Mouse (Mus musculus) cerebellum, adult (tissue): Measurements from ENCODE around the gene Tpmt.

Experiments used
- ATAC-seq: cut with Nextera tagmentation; 2 replicates; pipeline ENCODE4 v1.9.2; 2017; ENCODE audit warnings: mild to moderate bottlenecking, moderate library complexity, mixed read lengths; ENCODE audit not compliant: insufficient number of reproducible peaks, low FRiP score, low TSS enrichment

Tpmt gene

DNA sequence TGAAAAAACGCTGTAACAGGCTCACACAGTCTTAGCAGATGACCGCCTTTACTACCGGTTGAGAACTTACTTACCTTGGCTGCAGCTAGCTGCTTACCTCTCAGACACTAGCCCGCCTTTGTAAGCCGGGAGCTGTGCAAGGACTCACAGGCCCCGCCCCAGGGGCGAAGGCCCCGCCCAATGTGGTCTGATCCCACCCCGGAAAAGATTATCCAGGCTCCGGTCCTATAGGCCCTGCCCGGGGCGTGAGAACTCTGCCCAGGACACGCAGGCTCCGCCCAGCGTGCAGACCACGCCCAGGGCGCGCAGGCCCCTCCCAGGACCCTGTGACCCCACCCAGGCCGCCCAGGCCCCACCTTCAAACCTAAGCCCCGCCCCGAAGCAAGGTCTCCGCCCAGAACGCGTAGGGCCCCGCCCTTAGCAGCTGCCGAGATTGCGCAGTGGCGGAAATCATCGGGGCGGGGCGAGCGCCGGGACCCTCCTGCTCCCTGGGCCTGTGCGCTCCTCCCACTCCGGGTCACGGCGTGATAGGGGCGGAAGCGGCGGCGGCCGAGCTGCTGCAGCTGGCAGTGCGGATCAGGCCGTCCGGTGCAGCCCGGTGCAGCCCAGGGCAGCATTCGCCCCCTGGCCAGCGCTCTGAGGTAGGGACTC, 1.4 kb downstream of the Tpmt start, which contains the start of gene Kdm1b:
Gene Kdm1b, plus strand, starts transcription at position 470 of the 651 bp plus-strand sequence.
- ATAC-seq, result peak; percentile 87

GRCm38 (mm10) chr13:47042024-47042633, 2.4 kb downstream of the Tpmt start:
- no peak for ATAC-seq

DNA sequence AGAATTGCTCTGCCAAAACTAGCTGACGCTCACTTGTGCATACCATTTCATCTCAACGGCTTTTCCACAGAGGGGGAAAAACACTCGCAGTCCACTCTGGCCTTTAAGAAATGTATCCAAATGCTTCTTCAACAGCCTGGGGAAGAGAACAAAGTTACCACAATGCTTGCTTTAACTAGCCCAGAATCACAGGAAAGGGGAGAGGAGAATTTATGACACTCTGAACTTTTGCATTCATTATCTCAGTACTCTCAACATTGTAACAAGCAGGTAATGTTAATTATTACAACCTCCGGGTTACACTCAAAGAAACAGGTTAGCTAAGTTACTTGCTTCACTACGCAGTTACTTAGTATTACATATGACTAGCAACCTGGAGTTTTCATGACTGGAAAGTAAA, 4.5 kb downstream of the Tpmt start:
- ATAC-seq, result no peak

DNA sequence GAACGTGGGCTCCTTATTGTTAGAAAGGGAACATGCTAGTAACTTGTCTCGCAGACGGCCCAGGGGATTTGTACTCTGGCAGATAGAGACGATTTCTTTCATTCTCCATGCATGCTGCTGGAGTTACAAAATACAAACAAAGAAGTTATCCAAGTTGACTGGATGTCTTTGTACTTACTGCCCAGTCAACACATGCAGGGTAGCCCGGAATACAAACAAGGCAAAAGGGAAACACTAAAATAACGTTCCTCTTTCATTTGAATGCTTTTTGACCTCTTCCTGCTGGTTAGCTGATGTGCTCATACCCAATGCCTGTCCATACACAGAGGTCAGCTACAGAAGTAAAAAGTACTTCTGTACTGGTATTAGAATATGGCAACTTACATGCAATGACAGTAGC, 6.6 kb downstream of the Tpmt start:
- no peak for ATAC-seq

DNA sequence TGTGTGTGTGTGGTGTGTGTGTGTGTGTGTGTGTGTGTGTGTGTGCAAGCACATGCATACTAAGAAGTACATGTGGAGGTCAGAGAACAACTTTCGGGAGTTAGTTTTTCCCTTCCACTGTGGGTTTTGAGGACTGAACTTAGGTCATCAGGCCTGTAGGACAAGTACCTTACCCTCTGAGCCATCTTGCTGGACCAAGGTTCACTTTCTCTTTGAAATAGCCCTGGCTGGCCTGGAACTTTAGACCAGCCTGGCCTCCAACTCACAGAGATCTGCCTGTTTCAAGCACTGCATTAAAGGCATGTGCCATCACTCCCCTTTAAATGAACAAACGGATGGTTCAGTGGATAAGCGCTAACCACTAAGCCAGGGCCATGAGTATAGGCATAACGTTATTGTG, 10.9 kb downstream of the Tpmt start:
- ATAC-seq, result no peak

- ATAC-seq, result no peak
These were observed 14.0 kb downstream of the Tpmt start for GRCm38 (mm10) chr13:47030376-47031107.

GRCm38 (mm10) chr13:47020798-47021197, 23.7 kb downstream of the Tpmt start:
- no peak for ATAC-seq

- ATAC-seq, result no peak
These were observed 24.8 kb downstream of the Tpmt start for GRCm38 (mm10) chr13:47019774-47020173.

DNA sequence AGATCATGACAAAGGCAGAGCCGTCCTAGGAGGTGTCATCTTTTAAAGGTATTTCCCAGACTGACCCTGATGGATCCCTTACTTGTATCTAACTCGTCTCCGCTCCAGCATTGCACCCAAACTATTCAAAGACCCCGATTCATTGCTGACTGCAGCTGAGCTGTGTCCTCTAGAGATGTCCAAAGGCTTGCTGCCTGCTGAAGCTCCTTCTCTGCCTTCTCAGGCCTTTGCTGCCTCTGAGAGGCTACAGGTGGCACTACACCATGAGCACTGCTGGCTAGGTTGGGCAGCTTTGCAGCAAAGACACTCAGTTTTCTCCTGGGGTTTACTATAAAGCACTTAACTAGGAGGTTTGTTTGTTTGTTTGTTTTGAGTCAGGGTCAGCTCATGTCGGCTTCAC, 27.3 kb downstream of the Tpmt start:
- no peak for ATAC-seq

- ATAC-seq, result no peak
These were observed 29.4 kb downstream of the Tpmt start for GRCm38 (mm10) chr13:47015195-47015501.

DNA sequence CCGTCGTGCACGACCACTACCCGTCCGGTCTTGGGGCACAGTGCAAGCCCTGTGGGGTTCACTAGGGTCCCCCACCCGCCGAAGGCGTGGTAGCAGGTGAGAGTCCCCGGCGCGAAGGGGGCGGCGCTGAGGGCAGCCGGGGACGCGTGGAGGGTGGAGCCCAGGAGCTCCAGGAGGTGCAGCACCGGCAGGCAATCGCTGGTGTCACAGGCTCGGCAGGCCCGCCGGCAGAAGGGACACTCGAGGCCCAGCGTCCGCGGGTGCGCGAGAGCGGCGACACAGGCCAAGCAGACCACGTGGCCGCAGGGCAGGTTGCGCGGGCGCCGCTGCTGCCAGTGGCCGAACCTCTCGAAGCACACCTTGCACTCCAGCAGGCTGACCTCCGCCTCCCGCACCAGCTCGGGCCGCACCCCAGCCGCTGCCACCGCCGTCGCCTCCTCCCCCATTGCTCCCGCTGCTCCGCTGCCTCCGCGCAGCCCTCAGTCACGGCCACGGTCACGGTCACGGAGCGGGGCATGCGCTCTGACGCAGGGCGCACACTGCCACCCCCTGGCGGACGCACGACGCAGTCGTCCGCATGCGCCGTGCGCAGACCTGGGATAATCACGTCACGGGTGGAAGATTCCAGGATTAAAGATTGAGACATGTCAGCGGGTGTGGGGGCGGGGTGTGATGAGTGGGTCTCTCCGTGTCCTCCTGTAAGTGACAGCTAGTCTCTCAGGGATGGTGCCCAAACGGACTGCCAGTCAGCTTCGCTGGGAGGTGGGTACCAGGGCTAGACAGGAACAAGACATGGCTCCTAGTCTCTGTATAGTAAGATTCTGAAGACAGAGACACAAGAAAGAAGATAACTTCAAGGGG, 30.0 kb downstream of the Tpmt start, which contains the start of gene Nhlrc1:
Gene Nhlrc1, minus strand, starts transcription at position 517 of the 861 bp plus-strand sequence.
- ATAC-seq, result peak; percentile 91

DNA sequence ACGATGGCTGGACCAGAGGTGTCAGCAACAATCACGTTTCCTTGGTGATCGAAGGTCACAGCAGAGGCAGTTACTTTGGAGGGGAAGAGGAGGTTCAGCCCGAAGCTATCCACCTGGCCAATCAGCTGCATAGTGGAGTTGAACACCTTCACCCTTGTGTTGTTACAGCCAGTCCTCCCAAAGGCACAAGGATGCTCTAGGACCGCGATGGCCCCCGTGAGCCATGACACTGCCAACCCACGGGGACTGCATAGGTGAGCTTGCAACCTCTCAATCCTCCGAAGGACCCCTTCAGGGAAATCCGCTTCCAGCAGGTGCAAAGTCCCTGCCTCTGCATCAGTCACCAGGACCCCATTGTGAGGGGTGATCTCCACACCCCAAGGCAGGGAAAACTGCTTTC, 30.8 kb downstream of the Tpmt start:
- ATAC-seq, result no peak

DNA sequence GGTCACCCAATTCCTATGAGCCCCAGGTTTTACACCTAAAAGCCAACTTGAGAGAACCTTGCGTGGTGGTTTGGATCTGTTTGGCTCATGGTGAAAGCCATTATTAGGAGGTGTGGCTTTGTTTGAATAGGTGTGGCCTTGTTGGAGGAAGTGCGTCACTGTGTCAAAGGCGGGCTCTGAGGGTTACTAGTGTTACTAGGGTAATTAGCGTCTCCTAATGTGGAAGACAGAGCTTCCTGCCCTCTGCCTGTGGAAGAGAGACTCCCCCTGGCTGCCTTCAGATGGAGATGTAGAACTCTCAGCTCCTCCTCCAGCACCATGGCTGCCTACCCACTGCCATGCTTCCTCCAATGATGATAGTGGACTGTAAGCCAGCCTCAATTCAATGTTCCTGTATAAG, 42.9 kb downstream of the Tpmt start:
- no peak for ATAC-seq

- ATAC-seq, result no peak
These were observed 45.0 kb downstream of the Tpmt start for GRCm38 (mm10) chr13:46999498-46999897.

GRCm38 (mm10) chr13:46997355-46997754, 47.2 kb downstream of the Tpmt start:
- ATAC-seq, result no peak

DNA sequence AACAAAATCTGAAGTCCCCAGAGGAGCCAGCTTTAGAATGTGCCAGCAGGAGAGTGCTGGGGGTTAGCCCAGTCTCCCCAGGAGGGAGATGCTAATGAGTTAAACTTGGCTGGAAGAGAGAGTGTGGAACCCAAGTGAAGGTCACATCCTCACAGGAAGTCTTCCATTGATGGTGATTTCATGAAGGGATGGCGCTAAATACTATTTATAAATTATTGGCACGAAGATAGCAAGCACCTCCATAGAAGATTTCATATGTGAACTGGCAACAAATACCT, 51.3 kb downstream of the Tpmt start:
- ATAC-seq, result peak; percentile 74

DNA sequence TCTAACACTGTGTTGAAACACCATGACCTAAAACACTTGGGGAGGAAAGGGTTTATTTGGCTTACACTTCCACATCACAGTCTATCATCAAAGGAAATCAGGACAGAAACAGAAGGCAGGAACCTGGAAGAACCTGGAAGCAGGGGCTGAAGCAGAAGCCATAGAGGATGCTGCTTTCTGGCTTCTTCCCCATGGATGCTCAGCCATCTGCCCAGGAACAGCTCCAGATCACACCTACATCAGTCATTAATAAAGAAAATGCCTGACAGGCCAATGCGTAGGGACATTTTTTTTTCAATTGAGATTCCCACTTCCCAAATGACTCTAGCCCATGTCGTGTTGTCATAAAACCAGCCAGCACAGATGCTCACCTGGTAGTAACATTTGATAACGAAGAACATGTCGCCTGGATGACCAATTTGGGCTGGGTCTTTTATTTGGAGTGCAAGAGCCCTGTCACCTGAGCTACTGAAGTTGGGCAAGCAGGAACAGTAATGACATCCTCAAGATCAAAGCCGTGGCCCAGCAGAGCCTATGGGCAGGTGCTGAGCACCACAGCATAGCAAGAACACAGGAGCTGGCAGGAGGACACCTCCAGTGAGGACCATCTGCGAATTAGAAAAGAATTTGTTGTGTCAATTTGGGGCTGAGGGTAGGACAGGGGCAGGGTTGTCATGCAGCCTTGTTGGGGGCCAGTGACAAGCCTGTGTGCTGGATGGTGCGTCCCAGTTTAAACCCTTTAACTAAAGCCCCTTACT, 51.8 kb downstream of the Tpmt start:
- ATAC-seq, result peak; percentile 74

DNA sequence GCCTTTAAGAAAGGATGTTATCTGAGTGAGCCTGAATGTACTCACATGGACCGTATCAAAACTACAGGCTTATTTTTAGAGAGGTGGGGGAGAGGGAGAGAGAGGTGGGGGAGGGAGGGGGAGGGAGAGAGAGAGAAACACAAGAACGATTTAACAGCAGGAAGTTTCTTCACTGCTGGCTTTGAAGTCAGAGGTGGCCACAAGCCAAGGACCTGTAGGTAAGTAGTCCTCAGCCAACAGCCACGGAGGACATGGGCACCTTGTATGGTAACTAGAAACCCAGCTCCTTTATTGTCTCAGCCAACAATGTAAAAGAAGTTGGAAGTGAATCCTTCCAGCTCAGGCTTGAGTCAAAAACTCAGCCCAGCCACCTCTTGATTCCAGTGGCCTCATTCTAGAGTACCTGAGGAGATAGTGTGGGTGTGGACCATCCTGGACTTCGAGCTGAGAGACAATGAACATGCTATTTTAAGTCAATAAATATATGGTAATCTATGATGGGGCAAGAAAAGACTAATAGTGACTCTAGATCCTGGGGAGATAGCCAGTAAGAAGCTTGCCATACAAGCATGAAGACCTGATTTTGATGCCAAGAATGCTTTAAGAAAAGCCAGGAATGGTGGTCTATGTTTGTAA, 54.0 kb downstream of the Tpmt start:
- ATAC-seq, result no peak

GRCm38 (mm10) chr13:46987941-46988340, 56.6 kb downstream of the Tpmt start:
- no peak; the same call in 1 of the 2 replicates for ATAC-seq

- ATAC-seq, result no peak
These were observed 58.3 kb downstream of the Tpmt start for GRCm38 (mm10) chr13:46986208-46986607.
